Mouse (Mus musculus) cerebral cortex, adult 2 months (tissue): ENCODE data around the gene Ppp6r3.

Experiments used
- WGBS: fragments of 180-500 bp; shearing (Covaris S2); methylation state at CpG from one replicate; pipeline ENCODE4 v1.1.7; 2018; 5-methylcytosine and 5-hydroxymethylcytosine counted together

The Ppp6r3 gene

DNA sequence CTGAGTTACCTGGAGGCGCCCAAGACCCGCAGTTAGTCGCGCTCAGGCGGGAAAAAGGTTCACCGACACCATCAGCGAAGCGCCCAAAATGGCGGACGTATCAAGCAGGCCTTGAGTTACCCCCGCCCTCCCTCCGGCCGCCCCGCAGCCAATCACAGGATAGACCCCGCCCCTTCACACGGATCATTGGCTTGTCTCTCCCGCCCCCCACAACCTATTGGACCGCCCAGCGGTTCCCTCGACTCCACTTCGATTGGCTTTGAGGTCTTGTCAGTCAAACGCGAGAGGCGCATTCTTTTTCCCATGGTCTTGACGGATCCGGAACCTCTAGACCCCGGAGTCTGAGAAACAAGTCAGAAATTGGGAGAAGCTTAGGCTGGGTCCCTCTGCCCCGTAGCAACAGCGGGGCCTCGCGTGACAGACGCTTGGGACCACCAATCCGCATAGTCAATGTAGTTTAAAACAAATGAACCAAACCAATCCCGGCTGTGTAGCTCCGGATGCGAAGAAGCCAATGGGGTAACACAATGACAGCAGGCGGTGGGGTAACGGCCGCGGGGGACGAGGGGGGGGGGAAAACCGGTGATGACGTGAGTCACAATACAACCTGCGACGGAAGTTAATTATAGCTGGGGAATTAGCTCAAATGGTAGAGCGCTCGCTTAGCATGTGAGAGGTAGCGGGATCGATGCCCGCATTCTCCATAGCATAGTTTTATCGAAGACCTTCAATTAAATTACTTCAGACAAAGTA lies at the start of gene Ppp6r3:
Gene Ppp6r3 (minus strand): TSS at position 118 of the 753 bp plus-strand sequence.
- WGBS: under 1% methylated on average over 51 of the region's 51 CpGs

DNA sequence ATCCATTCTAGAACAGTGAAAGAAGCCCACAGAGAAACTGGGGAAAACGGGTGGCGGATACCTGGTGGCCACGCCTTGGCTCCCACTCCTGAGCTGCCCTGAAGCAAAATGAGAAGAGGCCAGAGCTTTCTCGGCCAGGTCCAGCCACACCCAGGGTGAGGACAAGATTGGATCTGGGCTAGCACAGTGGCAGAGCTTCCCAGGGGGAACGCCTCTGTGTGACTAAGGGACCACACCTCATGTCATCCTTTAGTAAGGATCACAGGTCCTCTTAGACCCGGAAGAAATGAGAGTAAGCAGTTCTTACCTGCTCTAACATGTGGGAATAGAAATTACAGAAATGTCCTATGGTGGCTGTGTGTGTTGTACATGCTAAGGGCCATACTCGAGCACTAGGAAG lies 49.6 kb upstream of the Ppp6r3 start:
- 92% methylated on average over 7 of the region's 7 CpGs for WGBS

DNA sequence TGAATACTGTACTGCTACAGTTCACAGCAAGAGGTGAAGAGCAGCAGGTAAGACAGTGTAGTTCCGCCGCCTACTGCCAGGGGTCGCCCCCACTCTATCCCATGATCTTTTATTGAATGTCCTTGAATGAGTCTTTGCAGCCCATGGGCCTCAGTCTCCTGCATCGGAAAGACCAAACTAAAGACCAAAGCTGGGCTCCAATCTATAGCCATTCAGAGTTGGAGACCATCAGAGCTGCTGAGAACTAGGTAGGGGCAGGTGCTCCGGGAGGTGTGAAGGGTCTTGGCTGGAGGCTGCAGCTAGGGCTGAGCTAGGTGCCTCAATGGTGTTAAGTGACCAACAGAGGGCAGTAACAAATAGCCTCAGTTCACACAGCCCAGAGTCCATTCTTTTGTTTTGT lies 48.3 kb upstream of the Ppp6r3 start:
- 63% methylated on average over 5 of the region's 5 CpGs for WGBS

DNA sequence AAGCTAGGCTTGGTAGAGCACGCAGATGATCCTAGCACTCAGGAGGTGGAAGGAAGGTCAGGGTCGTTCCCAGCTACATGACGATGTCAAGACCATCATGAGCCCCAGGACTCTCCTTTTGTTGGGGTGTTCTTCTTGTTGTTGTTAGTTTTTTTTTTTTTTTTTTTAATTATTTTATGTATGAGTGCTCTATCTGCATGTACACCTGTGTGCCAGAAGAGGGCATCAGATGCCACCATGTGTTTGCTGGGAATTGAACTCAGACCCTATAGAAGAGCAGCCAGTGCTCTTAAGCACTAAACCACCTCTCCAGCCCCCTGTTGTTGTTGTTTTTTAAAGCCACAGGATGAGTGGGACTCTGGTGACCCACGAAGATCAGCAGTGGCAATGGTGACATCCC lies 47.7 kb upstream of the Ppp6r3 start:
- 95% methylated on average over 4 of the region's 4 CpGs for WGBS

DNA sequence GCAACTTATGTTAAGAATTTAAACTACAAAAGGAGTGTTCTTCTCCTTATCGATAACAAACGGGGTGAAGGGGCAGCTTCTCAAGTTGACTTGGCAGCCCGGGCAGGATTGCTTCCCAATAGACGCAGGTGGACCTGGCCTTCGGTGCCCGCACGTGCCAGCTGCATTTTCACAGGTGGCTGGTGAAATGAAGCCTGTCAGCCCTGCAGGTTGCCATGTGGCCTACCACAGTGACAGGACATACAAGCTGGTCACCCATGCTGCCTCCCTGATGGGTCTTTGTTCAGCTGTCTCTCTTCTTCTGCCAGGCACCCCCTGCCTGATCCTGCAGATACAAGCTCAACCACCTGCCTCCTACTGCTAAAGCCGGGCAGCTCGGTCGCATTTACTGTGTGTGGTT lies 45.3 kb upstream of the Ppp6r3 start:
- WGBS: 92% methylated on average over 10 of the region's 10 CpGs

DNA sequence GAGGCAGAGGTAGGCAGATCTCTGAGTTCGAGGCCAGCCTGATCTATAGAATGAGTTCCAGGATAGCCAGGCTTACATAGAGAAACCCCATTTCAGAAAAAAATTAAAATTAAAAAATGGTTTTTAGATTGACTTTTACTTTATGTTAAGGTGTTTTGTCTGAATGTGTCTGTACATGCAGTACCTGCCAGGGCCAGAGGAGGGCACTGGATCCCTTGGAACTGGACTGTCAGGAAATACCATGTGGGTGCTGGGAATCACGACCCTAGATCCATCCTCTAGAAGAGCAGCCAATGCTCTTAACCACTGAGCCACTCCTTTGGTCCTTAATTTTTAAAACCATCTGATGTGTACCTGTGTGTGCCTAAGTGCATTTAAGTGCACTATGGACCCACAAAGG lies 43.8 kb upstream of the Ppp6r3 start:
- 95% methylated on average over 2 of the region's 2 CpGs for WGBS

DNA sequence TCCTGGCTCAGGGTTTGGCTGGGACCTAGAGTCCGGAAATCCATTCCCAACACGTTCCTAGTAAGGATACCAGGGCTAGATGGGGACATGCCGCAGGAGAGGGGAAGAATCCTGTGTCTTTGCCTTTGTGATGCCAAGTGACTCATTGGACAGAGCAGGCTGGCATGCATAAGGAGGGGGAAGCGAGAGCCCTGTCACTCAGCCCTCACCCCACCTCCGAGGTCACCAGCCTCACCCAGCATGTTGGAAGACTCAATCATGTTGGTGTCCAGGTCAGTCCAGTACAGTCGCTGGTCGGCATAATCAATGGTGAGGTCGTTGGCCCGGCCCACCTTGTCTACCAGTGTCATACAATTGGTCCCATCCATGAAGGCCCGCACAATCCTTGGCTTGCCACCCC lies 38.4 kb upstream of the Ppp6r3 start:
- 94% methylated on average over 10 of the region's 10 CpGs for WGBS

DNA sequence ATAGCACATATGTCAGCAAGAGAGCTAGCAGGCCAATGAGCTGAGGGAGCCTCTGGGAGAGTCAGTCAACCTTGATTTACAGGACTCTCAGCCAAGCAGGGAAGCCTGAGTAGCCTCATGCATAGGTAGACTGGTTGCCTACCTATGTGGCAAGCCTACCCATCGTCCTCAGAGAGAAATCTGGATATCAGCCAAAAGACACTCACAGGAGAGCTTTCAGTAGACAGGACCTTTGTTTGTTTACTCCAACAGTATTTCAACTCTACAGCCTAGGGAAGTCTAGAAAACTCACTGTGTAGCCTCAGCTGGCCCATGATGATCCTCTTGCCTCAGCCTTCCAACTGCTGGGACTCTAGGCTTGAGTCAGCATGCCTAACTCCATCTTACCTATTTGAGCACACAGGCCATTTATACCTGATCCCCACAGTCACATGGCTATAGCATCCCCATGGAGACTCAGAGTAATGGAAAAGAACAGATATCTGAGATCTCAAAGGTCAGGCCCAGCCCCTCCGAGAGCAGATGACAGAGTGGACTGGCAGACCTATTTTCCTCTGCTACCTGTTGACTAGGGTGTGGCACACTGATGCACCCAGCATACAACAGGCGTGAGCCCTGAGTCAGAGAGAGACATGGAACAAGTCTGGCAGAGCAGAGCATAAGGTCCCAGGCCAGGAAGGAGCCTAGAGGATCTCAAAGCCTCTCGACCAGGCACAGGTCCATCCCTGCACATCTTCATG lies 37.2 kb upstream of the Ppp6r3 start:
- 95% methylated on average over 4 of the region's 4 CpGs for WGBS

DNA sequence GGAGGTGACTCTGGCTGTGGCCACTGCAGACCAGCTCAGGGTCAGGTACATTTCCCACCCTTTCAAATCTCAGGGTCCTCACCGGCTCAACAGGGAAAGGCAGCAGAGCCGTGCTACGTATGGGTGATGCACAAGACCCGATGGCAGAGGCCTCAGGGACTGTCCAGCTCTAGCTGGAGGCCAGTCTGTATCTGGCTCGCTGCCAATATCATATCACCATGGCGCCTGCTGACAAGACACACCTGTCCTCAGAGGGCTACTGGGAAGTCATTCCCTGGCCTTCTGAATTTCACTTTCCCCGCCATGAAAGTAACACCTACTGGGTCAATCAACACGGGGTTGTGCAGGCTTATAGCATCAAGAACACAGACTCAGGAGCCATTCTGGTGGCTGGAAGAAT lies 36.2 kb upstream of the Ppp6r3 start:
- WGBS: 93% methylated on average over 8 of the region's 8 CpGs

DNA sequence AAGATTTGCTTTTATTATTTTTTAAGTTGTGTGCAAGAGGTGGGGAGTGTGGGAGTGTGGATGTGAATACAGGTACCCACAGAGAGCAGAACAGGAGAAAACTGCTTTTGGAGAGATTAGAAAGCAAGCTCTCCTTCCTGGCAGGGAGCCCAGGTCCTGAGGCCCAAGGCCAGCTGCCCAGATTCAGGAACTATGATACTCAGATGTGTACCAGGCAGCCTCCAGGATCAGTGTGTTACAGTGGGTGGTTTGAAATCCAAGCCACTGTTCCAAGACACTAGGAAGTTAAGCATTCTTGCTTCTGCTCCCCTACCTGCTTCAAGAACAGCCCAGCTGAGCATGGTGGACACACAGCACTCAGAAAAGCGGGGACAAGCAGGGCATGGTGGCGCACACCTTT lies 35.3 kb upstream of the Ppp6r3 start:
- 99% methylated on average over 2 of the region's 2 CpGs for WGBS

DNA sequence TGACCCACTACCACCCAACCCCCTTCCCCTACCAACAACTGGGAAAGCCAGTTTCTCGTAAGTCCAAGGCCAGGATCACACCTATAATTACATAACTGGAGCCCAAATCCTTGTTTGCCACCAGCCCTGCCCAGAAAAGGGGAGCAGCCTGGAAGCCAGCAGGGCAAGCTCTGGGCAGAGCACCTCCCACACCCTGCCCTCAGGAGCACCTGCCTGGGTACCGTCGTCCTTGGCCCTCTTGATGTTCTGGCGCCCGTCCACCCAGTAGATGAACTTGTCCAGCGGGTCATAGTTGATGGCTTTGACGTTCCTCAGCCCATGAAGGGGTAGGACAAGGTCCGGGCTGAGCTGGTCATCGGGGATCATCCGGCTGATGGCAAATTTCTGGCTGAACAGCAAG lies 34.3 kb upstream of the Ppp6r3 start:
- 90% methylated on average over 10 of the region's 10 CpGs for WGBS

DNA sequence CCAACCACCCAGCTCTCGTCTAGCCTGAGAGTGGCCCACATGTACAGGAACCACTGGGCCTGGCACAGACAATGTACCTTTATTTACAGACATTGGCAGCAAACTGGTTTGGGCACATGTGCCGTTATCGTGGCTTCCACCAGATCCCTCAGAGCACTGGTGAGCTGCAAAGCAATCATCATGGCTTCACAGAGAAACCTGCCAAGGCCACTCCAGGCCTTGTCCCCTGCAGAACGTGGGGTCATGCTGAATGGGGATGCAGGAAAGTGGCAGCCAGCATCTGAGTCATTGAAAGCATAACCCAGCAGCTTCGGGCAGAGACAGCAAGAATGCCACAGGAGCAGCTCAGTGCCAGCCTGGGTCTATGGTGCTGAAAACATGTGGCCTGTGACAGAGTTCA lies 18.8 kb upstream of the Ppp6r3 start:
- 74% methylated on average over 5 of the region's 5 CpGs for WGBS

DNA sequence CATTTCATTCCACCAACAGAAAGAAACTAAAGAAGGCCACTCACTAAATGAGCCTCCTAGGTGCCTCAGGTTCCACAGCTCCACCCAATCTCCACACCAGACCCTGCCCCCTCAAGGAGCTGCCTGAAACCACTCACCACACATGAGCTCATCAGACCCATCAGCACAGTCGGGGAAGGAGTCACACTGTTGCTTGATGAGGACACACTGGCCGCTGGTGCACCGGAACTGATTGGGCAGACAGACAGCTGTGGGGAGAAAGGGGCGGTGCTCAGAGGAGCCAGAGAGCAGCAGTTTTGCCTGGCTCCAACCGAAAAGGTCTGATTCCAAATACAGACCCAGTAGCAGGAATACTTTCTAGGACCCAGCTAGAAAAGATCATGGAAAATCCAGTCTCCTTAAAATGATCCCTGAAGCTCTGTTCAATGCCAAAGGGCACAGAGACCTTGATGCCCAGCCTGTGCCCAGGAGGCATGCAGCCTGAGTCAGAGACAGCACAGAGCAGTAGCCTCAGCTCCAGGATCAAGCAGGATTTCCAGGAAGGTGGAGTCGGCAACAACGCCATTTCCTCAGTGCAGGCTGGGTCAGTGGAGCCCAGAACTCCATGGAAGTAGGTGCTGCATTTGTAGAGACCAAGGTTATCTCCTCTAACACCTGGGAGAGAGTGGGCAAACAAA lies 18.0 kb upstream of the Ppp6r3 start:
- 91% methylated on average over 7 of the region's 7 CpGs for WGBS

DNA sequence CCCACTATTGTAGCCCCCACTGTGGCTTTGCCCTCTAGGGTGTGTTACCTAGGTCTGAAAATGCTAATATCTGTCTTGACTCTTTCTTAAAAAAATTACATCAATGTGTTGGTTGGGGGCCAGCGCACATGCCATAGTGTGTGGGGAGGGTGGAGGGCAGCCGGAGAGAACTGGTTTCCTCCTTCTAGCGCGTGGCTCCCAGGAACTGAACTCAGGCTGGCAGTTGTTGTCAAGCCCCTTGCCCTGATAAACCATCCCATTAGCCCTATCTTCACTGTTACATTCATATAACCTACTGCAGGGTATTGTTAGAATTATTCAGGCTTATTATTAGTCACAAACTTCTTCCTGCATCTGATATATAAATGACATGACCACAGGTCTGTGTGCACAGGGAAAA lies 14.4 kb upstream of the Ppp6r3 start:
- WGBS: 98% methylated on average over 4 of the region's 4 CpGs

DNA sequence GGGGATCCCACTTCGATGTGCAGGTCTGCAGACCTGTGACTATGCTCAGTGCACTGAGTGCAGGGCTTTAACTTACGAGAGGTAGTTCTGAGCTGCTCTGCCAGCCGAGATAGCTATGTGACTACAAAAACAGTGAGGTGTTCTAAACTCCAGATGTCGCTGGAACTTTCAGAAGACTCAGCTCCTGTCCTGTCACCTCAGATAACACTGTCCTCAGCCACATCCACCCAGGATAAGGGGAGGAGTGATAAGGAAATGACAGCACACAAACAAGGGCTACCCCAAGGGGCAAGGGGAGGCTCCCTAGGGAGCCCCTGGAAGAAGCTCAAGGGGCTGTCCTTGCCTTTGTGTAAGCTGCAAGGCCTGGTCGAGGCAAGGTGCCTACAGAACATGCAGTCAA lies 14.0 kb upstream of the Ppp6r3 start:
- 89% methylated on average over 5 of the region's 5 CpGs for WGBS

DNA sequence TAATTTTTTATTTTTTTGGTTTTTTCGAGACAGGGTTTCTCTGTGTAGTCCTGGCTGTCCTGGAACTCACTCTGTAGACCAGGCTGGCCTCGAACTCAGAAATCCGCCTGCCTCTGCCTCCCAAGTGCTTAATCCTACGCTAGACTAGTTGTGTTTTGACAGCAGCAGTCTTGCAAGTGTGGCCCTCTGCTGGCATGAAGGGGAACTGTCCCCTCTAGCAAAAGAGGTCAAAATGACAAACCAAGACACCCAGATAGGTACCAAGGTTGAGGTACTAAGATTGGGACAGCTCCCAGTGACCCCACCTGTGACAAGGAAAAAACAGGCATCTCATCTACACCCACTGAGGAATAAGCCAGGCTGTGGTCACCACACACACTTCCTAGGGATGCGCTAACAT lies 12.2 kb upstream of the Ppp6r3 start:
- 94% methylated on average over 5 of the region's 5 CpGs for WGBS

DNA sequence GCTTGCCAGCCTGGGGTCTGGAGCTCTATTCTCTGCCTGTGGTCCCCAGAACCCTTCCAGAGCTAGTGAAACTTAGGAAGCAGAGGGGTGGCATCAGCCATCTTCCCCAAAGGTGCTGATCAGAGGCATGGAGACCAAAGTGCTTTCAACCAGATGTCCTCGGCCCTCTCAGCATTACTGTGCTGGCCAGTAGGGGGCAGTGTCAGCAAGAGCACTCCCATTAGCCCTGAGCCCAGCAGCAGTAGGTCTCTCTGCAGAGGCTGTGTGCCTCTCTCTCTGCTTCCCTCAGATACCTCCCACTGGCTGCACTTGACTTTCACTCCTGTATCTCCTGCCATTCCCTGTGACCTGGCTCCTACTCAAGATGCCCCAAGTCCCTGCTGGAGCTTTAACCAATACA lies 11.0 kb upstream of the Ppp6r3 start:
- WGBS: 33% methylated on average over 1 of the region's 1 CpGs

DNA sequence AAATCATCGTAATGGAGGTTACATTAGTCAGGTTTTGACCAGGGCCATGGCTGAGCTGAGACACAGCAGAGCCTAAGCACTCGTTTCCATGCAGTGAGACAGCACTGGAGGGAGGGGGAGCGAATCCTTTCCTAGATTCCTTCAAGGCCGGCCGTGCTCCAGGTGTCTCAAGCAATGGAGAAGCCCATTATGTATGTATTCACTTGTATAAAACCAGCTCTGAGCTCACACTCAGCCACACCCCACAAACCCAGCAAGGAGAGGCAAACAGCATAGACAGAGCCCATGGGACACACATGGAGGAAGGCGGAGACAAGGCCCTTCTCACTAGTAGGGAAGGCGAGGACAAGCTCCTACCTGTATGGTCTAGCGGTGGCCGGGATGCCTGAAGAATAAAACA lies 10.5 kb upstream of the Ppp6r3 start:
- 94% methylated on average over 9 of the region's 9 CpGs for WGBS

DNA sequence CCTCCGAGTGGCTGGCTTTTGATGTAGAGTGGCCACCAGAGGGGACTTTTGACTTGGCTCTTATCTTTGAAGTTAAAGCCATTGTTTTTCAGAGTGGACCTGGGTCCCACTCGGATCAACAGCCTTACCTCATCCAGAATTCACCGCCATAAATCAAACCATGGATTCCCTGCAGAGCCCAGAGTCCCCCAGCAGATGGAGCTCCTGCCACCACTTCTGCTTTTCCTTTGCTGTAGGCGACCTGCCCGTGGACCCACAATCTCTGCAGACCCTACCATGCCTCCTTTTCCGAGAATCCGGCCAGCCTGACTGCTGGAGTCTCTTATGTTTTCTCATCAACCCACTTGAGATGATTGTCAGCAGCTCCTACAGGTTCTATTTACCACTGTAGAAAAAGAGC lies 5.8 kb upstream of the Ppp6r3 start:
- WGBS: 14% methylated on average over 7 of the region's 7 CpGs

DNA sequence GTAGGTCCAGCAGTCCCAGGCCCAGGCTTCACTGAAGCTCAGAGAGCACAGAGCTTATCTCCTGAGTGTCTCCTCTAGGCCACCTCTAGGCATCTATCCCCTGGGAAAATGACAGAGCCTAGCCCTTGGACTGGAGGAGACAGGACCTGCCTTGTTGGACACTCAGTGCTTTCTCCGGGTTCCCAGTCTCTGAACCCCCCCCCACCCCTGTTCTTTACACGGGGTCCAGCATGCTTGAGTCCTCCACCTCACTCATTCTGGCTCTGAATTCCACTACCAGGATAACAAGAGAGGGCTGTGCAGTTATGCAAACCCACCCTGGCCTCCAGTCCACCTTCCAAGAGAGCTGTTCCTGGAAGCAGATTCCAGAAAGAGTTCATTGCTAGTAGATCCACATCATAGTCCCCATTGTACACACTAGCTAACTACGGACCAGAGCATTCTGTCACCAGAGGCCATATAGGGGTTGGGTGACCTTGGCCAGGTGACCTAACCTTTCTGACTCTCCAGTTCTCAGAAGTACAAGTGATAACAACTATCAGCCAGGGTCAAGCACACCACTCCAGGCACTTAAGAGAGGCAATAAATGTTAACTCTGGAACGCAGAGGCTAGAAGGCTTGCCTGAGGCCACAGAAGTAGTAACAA lies 1.8 kb upstream of the Ppp6r3 start:
- 93% methylated on average over 4 of the region's 4 CpGs for WGBS

DNA sequence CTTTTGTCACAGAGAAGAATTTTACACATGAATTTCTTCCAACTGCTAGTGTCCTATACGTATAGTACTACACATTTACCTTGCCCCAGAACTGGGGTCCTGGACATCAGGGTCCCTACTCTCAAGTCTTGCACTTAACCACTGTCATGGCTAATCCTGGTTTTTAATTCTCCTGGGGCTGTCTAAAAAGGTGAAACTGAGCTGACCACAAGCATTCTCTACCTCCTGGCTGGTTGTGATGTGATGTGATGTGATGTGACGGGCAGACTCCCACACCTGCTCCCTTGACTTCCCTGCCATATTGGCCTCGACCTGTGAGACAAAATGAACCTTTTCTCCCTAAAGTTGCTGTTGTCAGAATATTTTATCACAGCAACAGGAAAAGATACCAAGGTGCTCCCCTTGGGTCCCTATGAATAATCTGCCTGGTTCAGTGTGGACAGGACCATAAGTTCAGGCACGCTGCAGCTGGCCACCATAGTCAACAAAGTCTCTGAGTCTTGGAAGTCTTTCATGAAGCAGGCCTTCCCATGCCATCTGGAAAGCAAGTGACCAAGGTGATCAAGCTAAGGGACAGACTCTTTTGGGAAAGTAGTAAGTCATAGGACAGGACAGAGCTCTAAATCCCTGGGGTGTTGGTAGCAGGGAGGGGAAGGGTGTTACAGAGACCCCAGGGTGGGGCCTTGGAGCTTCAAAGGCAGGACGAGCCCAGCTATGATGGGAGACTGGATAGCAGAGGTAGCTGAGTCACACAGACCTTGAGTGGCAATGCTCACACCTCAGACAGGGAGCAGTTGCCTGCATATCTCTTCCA lies 1.1 kb upstream of the Ppp6r3 start:
- 73% methylated on average over 5 of the region's 5 CpGs for WGBS

DNA sequence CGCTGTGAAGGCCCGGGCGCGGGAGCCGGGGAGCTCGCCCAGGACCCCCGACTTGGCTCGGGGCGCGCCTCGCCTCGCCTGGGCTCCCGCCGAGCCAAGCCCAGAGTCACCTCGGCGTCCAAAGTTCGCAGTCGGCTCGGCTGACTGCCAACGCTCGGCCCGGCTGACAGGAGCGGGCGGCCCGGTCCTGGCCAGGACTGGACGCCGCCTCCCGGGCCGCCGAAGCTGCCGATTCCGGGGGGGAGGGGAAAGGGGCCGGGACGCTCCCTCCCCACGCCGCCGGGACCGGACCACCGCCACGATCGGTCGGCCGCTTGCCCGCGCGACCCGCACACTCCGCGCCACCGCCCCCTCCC lies 295 bp downstream of the Ppp6r3 start:
- WGBS: under 1% methylated on average over 50 of the region's 50 CpGs
